Mouse (Mus musculus) spleen, adult 2 months (tissue): ENCODE data around the gene Trim2.

Experiments
- CTCF ChIP-seq: fragments of 200-500 bp; IDR thresholded peaks from 2 replicates; pipeline ENCODE4 v1.5.1; 2011; ENCODE audit warnings: mild to moderate bottlenecking, inconsistent platforms; ENCODE audit not compliant: insufficient read depth, insufficient read length, insufficient replicate concordance; ENCODE audit errors: extremely low read depth
- POLR2A ChIP-seq: fragments of 200-500 bp; IDR thresholded peaks from 2 replicates; pipeline ENCODE4 v1.6.1; 2011; ENCODE audit warnings: low read depth, low read length, inconsistent platforms

DNA sequence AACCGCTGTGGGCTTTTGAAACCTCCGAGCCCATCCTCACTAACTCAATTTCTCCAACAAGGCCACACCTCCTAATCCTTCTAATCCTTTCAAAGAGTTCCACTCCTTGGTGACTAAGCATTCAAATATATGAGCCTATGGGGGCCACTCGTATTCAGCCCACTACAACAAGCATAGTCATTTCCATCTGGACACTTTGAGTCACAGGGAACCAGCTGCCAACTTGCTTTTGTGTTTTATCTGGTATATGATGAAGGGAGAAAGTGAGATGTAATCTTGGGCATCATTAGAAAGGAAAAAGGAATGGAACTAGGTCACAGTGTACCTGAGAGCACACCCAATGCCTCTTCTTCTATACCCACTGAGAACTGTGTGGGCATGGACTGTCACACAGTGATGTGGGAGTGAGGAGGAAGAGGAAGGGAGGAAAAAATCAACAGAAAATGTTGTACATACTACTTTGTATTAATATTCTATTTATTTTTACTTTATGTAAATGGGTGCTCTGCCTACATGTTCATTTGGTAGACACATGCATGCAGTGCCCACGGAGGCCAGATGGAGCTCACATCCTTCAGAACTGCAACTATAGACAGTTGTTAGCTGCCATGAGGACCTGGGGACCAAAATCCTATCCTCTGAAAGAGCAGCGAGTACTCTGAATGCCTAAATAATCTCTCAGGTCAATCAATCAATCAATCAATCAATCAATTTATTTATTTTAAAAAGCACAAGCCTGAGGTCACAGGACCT lies 72.8 kb downstream of the Trim2 start:
- TF ChIP-seq CTCF (no peak), POLR2A (no peak)
